Mouse (Mus musculus) bone marrow macrophage, adult 2 months (primary cell): ENCODE data around the gene Lrrc4.

Experiments
- CTCF ChIP-seq: IDR thresholded peaks from 2 replicates; pipeline ENCODE4 v1.5.1; 2012; ENCODE audit warnings: low read depth, mild to moderate bottlenecking, low read length, moderate library complexity
- POLR2A ChIP-seq: IDR thresholded peaks from 2 replicates; pipeline ENCODE4 v1.6.1; 2012; ENCODE audit warnings: mild to moderate bottlenecking, low read depth, low read length, borderline replicate concordance

- no peak for TF ChIP-seq CTCF
- no peak for TF ChIP-seq POLR2A
Measured at GRCm38 (mm10) chr6:28800976-28801375, 30.6 kb downstream of the Lrrc4 start.
